Mouse (Mus musculus) right cerebral cortex, postnatal 4 days (tissue): ENCODE measurements around the gene Dennd6b.
A peak's percentile ranks its signal among the peaks of the same experiment; 100 is the strongest.

Experiments
- DNase-seq: peaks from one replicate; pipeline ENCODE4 v3.0.0-alpha.2; 2022

Gene Dennd6b

GRCm38 (mm10) chr15:89196313-89196706, at the start of gene Dennd6b:
Dennd6b (minus strand) TSS chr15:89196496.
- DNase-seq = peak; percentile 96

- DNase-seq = no peak
Measured at GRCm38 (mm10) chr15:89241025-89241424, 44.7 kb upstream of the Dennd6b start.

- DNase-seq = no peak
Measured at GRCm38 (mm10) chr15:89239751-89240392, 43.6 kb upstream of the Dennd6b start.

- no peak for DNase-seq
Measured at GRCm38 (mm10) chr15:89234052-89234451, 37.8 kb upstream of the Dennd6b start.

GRCm38 (mm10) chr15:89233586-89233985, 37.3 kb upstream of the Dennd6b start:
- no peak for DNase-seq

- DNase-seq = no peak
Measured at GRCm38 (mm10) chr15:89215611-89216233, 19.4 kb upstream of the Dennd6b start.

- DNase-seq = no peak
Measured at GRCm38 (mm10) chr15:89214953-89215352, 18.7 kb upstream of the Dennd6b start.

GRCm38 (mm10) chr15:89213517-89213916, 17.2 kb upstream of the Dennd6b start:
- DNase-seq = no peak

- no peak for DNase-seq
Measured at GRCm38 (mm10) chr15:89212495-89212894, 16.2 kb upstream of the Dennd6b start.

GRCm38 (mm10) chr15:89211716-89212461, 15.6 kb upstream of the Dennd6b start:
- peak; percentile 12 for DNase-seq

GRCm38 (mm10) chr15:89210915-89211715, 14.8 kb upstream of the Dennd6b start, which contains the start of gene Ppp6r2:
Ppp6r2 (plus strand) TSS chr15:89211553.
- peak; percentile 89 for DNase-seq

- DNase-seq = peak; percentile 95
Measured at GRCm38 (mm10) chr15:89209886-89210761, 13.8 kb upstream of the Dennd6b start.

GRCm38 (mm10) chr15:89207457-89207856, 11.2 kb upstream of the Dennd6b start:
- DNase-seq = no peak

- DNase-seq = no peak
Measured at GRCm38 (mm10) chr15:89197056-89197455, 760 bp upstream of the Dennd6b start.

GRCm38 (mm10) chr15:89195690-89196312, 495 bp downstream of the Dennd6b start:
- DNase-seq = peak; percentile 89

GRCm38 (mm10) chr15:89195261-89195681, 1.0 kb downstream of the Dennd6b start:
- no peak for DNase-seq

GRCm38 (mm10) chr15:89184937-89185227, 11.4 kb downstream of the Dennd6b start:
- no peak for DNase-seq

- no peak for DNase-seq
Measured at GRCm38 (mm10) chr15:89184141-89184936, 12.0 kb downstream of the Dennd6b start.

GRCm38 (mm10) chr15:89182842-89183241, 13.5 kb downstream of the Dennd6b start:
- DNase-seq = no peak

GRCm38 (mm10) chr15:89182328-89182741, 14.0 kb downstream of the Dennd6b start:
- DNase-seq = no peak
